Mouse (Mus musculus): ENCODE results near the gene Cdk17.
"Not testable (repeated sequence)": the region's sequence is repeated elsewhere in the genome, so short reads cannot be mapped to it uniquely, and the experiment has no call there.

Cdk17 gene

GRCm38 (mm10) chr10:93142600-93143284, 17.9 kb upstream of the Cdk17 start:
- ATAC-seq (ENCODE audit: insufficient number of reproducible peaks, low FRiP score, low TSS enrichment) = no peak

- ATAC-seq (ENCODE audit: insufficient number of reproducible peaks, low FRiP score, low TSS enrichment) = no peak
These were observed 17.2 kb upstream of the Cdk17 start for GRCm38 (mm10) chr10:93143285-93143985.

GRCm38 (mm10) chr10:93143986-93144314, 16.7 kb upstream of the Cdk17 start:
- ATAC-seq (ENCODE audit: insufficient number of reproducible peaks, low FRiP score, low TSS enrichment) = no peak

GRCm38 (mm10) chr10:93144579-93144978, 16.1 kb upstream of the Cdk17 start:
- no peak for ATAC-seq (ENCODE audit: insufficient number of reproducible peaks, low FRiP score, low TSS enrichment)

- no peak for ATAC-seq (ENCODE audit: insufficient number of reproducible peaks, low FRiP score, low TSS enrichment)
These were observed 15.6 kb upstream of the Cdk17 start for GRCm38 (mm10) chr10:93145088-93145487.

DNA sequence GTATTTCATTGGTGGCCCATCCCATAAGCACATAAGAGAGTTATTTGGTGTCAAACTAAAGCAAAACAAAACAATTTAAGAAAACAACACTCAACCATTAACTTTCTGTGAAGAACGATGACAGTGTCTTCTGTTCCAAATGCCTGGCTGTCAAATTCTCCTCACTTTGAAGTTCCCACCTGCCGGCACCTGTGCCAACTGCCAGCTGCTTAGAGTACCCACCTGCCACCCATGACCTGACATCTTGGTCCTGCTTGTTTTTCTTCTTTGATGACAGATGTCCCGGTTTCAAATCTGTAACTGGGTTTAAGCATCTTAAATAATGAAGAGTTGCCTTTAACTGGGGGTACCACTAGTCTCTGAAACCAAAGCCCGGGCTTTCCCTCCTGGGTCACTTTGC, 14.1 kb upstream of the Cdk17 start:
- no peak for ATAC-seq (ENCODE audit: insufficient number of reproducible peaks, low FRiP score, low TSS enrichment)

- no peak for ATAC-seq (ENCODE audit: insufficient number of reproducible peaks, low FRiP score, low TSS enrichment)
These were observed 13.0 kb upstream of the Cdk17 start for GRCm38 (mm10) chr10:93147691-93148090.

DNA sequence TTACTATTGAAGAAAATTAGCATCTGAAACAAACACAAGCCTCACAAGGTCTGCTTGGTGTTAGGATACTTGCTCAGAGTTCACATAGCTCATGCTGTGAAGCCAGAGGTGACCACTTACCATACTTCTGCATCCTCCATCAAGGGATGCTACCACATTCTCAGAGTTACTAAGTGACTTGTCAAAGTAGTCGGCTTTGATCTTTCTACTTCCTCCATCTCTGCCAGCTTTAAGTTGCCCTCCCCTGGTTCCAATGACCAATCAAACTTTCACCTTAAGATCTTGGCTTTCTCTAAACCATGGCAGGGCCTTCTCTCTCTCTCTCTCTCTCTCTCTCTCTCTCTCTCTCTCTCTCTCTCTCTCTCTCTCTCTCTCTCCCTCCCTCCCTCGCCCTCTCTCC, 11.1 kb upstream of the Cdk17 start:
- ATAC-seq (ENCODE audit: insufficient number of reproducible peaks, low FRiP score, low TSS enrichment) = no peak

DNA sequence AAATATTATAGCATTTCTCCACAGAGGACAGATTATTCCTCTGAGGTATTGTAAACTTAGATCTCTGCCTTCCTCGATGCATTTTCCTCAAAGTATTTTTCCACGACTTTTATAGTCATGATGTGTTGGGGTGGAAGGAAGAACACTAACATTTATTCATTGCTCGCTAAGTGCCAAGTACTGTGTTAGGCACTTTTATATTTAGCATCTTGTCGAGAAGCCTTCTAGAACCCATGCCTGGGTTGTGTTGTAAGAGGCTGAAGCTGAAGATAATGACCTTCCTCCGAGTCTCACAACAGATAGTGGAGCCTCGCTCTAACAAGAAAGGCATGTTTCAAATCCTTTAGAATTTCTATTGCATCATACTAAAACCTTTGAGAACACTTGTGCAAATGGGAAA, 8.9 kb upstream of the Cdk17 start:
- no peak for ATAC-seq (ENCODE audit: insufficient number of reproducible peaks, low FRiP score, low TSS enrichment)

DNA sequence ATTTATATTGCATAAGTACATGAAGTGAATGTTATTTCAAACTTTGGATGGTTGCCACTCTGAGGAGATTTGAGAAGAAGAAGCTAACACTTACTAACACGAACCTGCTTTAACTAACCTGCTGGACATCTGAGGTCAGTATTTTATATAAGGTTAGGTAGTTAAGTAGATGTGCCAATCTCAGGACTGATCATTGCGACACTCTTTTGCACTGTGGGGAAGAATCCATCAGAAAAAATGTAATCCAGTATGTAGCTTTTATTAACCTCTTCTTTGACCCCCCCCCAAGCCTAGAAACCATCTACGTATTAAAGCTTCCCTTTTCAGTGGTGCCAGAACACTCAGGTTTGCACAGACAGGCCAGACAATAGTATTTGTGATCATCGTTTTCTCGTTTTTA, 8.0 kb upstream of the Cdk17 start:
- ATAC-seq (ENCODE audit: insufficient number of reproducible peaks, low FRiP score, low TSS enrichment) = no peak

DNA sequence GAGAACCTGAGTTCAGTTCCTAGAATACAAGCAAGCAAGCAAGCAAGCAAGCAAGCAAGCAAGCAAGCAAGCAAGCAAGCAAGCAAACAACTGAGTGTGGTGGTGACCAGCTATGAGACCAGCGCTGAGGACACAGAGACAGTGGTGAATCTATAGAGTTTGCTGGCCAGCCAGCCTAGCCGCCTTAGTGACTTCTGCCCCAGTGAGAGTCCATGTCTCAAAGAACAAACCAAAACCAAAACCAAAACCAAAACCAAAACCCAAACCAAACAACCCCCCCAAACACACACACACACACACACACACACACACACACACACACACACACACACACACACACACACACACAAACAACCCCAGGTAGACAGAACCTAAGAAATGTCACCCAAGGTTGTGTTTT, 7.3 kb upstream of the Cdk17 start:
- ATAC-seq (ENCODE audit: insufficient number of reproducible peaks, low FRiP score, low TSS enrichment) = not testable (repeated sequence)

DNA sequence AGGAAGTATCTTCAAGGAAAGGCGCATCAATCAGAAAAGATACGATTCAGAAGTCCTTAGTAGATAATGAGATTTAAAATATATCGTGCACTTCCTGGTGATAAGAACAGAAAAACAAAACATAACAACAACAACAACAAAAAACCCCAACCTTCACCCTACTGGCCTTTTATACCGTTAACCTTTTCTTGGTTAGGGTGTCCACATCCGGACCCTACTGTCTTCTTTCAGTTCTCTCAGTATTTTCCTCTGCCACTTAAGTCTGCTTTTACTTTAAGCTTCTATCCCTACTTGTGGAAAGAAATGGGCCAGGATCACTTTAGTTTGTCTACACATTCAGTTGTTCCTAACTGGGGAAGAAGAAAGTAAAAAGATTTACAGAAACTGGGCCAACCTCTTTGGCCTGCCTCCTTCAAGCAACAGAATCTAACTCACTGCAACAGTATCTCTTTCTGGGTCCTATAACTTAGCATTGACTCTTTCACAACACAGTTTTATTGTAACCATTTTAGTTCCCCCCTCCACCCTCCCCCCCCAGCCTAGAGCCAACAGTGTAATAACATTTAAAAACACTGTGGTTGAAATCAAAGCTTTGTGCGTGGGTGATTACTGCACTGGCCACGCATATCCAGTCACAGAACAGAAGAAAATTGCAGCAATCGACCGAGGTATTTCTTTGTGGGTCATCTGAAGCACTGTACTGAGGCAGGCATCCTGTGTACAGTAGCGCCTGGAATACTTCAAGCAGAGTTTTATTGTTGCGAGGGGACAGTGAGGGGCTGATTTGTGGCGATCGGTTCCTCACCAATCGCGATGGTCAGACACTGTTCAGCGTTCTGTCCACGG, 801 bp upstream of the Cdk17 start:
- ATAC-seq (ENCODE audit: insufficient number of reproducible peaks, low FRiP score, low TSS enrichment) = no peak

GRCm38 (mm10) chr10:93160497-93160806, 223 bp upstream of the Cdk17 start:
- peak; percentile 74 for ATAC-seq (ENCODE audit: insufficient number of reproducible peaks, low FRiP score, low TSS enrichment)

- ATAC-seq (ENCODE audit: insufficient number of reproducible peaks, low FRiP score, low TSS enrichment) = no peak
These were observed 1.0 kb downstream of the Cdk17 start for GRCm38 (mm10) chr10:93161511-93162275.

GRCm38 (mm10) chr10:93162276-93162971, 1.7 kb downstream of the Cdk17 start:
- ATAC-seq (ENCODE audit: insufficient number of reproducible peaks, low FRiP score, low TSS enrichment) = no peak

DNA sequence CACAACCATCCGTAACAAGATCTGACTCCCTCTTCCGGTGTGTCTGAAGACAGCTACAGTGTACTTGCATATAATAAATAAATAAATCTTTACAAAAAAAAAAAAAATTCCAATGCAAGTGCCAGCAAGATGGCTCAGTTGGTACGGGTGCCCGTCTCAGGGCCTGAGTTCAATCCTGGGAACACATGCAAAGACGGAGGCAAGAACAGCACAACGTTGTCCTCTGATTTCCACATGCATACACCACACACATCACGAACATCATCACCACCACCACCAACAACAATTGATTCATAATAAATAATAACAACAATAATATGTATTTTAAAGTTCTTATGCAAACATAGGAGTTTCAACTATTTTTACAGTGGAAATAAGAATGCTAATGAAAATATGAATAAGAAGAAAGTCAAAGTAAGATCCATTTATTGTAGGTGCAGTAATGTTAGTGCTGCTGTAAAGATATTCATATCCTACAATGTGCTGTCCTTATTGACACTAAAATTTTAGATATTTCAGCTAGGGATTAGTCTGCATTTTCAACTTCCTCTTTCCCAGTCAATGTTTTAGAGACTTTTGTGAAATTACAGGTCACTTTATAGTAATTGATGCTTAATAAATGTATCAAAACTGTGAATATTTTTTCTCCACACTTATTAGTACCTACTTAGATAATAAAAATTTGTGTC, 2.4 kb downstream of the Cdk17 start:
- no peak for ATAC-seq (ENCODE audit: insufficient number of reproducible peaks, low FRiP score, low TSS enrichment)

GRCm38 (mm10) chr10:93163711-93164488, 3.2 kb downstream of the Cdk17 start:
- no peak for ATAC-seq (ENCODE audit: insufficient number of reproducible peaks, low FRiP score, low TSS enrichment)

DNA sequence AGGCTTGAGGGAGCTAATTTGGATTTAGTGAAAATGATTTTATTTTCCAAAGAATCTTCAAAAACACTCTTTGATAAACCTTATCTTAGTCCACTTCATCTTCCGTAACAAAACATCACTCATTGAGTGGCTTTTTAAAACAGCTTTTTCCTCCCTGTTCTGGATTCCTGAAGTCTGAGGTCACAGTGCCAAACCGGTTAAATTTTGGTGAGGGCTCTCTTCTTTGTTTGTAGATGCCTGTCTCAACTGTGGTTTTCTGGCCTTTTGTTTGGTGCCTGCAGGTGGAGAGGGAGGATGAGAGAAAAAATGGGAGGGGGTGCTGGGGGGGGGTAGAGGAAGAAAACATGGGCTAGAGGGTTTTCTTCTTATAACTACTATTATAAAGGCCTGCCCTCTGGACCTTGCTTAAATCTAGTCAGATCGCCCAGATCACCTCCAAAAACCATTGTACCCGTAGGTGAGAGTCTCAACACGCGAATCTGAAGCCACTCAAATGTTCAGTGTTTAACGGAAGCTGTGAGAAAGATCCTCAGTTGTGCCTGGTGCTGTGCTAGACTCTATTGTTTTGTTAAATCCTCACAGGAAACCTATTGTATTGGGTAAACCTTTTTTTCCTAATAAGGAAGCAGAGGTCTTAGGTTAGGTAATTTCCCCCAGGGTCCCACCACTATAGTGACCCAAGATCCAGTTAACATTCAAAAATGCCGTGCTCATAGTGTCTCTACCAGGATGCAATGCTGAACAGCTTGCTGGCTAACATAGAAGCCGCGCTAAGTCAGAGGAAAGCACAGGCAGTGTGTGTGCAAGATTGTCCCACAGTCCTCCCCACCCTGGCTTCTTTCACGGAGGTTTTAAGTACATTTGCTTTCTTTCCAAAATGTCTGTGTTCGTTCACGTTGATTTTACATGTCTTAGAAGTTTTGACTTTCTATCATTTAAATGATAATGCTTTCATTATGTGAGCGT, 5.0 kb downstream of the Cdk17 start:
- ATAC-seq (ENCODE audit: insufficient number of reproducible peaks, low FRiP score, low TSS enrichment) = no peak

Measured in cerebellum, adult (tissue).